Mouse (Mus musculus) frontal cortex, postnatal 10 days (tissue): ENCODE data around the gene Sema4c.
A peak's percentile ranks its signal among the peaks of the same experiment; 100 is the strongest.

Source experiments
- DNase-seq, 2 experiments: peaks; one replicate each; pipeline ENCODE4 v3.0.0; 2022; ENCODE audit warnings: low spot score in 2 of 2, mixed read lengths in 1 of 2

The Sema4c gene

DNA sequence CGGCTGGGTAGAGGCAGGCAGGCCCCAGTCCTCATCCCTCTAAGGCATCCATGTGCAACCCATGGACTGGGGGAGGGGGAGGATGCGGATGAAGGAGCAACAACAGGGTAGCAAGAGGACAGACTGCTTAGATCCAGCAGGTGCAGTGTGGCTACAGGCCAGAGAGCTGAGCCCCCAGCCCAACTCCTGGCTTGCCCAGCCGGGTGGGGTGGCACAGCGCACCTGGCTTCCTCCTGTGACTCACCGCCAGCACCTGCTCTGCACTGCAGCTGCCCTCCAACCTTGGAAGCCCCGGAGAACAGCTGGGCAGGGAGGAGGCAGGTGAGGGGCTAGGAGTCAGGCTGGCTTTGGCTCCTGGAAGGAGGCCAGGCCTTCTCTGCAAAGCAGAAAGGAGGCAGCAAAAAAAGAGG, 21.8 kb upstream of the Sema4c start:
- DNase-seq = no peak

DNA sequence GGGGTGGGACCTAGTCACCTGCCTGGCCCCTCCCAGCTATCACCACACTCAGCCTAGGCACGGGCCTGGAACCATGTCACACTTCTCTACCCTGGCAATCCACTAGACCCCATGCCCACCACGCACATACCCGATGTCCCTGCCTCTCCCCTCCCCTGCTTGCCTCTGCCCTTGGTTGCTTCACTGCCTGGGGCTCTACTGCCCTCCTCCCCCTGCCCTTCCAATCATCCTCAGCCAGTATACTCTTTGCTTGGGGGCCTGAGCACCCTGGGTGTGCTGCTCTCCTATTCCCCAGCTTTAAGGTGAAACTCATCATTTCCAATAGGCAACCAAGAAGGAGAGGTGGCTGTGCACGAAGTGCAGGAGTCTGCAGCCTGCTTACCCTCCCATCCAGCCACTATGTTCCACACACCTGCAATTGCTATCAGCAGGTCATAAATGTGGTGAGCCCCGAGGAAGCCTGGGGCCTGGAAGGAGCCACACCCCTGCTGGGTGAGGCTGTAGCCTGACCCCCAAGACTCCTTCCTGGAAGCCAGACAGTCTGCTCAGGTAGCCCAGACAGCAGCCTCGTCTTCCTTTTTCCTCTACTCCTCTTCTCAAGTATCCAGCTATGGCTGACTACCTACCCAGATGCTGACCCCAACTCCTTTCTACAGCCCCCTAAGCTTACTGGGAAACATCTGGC, 19.0 kb upstream of the Sema4c start:
- no peak for DNase-seq

- DNase-seq = no peak
These were observed 17.2 kb upstream of the Sema4c start for GRCm38 (mm10) chr1:36575347-36575746.

- DNase-seq = no peak
These were observed 16.2 kb upstream of the Sema4c start for GRCm38 (mm10) chr1:36574196-36574955.

GRCm38 (mm10) chr1:36573524-36573923, 15.4 kb upstream of the Sema4c start:
- no peak for DNase-seq

DNA sequence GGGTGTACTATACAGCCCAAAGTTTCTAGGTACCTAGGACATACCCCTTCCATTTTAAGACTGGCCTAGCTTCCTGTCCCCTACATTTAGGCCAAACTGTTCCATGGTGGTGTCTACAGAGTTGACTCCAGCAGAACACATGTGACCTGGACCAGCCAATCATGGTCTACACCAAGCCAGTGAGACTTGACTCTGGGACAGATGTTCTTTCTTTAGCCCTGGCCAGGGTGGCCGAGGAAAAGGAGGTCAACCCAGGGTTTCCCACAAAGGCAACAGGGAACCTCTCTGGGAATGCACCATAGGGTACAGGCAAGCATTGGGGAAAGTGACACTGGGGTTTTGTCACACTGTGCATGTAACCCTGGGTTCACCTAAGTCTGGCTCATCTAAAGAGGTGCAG, 14.6 kb upstream of the Sema4c start:
- no peak for DNase-seq

GRCm38 (mm10) chr1:36572140-36572700, 14.1 kb upstream of the Sema4c start:
- DNase-seq = no peak

- DNase-seq = no peak
These were observed 13.5 kb upstream of the Sema4c start for GRCm38 (mm10) chr1:36571627-36572026.

DNA sequence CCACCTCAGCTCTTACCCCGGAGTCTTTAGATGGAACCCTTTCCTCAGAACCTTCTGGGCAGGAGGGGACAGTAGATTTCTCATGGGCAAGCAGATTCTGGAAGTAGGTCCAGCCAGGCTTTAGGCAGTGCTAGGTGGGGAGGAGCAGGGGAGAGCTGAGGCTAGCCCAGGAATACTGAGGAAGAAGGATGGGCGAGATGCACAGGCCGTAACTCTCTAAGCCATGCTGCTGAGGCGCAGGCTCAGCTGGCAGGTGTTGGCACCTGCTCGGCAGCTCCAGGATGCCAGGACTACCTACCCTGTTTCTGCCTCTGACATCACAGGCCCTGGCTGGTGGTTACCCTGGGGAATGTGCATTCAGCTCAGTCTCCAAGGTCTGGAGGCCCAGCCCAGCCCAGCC, 12.2 kb upstream of the Sema4c start:
- no peak for DNase-seq

DNA sequence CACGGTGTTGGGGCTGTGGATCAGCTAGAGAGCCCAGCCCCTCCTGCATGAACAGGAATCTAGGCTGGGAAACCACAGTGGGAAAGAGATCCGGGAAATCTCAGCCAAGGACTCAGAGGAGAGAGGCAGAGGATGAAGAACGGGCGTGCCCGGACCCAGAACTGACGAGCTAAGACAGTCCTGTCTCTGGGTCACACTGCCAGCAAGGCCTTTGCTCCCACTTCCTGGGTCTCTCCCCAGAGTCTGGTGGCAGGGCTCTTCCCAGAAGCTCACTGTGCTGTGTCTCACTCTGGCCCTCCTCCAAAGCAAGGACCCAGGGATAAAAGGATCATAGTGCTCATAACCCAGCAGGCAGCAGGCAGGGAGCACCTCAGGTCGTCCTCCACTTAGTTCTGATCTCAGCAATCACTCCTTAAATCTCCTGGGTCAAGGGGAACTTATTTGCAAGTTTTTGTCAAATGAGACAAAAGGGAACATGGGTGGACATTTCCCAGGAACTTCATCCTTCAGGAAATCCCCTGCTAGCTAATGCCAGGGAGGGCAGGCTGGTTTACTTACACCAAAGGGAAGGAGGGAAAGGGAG, 11.6 kb upstream of the Sema4c start:
- no peak for DNase-seq

- no peak for DNase-seq
These were observed 10.6 kb upstream of the Sema4c start for GRCm38 (mm10) chr1:36568776-36569175.

GRCm38 (mm10) chr1:36567818-36568603, 9.9 kb upstream of the Sema4c start:
- DNase-seq = no peak

DNA sequence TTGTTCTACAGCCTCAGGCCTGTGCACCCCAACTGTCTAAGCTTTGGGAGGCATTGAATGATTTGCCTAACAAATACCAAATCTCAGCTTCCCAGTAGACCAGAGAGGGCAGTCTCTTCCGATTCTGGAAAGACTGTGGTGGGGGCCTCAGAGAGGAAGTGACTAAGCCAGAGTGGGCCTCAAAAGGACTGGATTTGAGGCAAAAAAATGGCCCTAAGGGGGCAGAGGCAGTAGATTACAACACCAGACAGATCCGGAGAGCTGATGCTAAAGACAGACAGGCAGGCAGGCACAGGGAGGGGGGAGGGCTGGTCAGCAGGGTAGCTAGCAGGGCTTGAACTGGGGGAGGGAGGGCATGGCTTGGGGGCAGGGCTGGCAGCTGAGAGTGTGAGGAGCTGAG, 8.3 kb upstream of the Sema4c start:
- DNase-seq = no peak

- no peak for DNase-seq
These were observed 6.0 kb upstream of the Sema4c start for GRCm38 (mm10) chr1:36564101-36564500.

- no peak for DNase-seq
These were observed 5.5 kb upstream of the Sema4c start for GRCm38 (mm10) chr1:36563632-36564031.

GRCm38 (mm10) chr1:36563197-36563596, 5.0 kb upstream of the Sema4c start:
- DNase-seq = no peak

GRCm38 (mm10) chr1:36562388-36562787, 4.2 kb upstream of the Sema4c start:
- no peak for DNase-seq

GRCm38 (mm10) chr1:36560903-36561302, 2.8 kb upstream of the Sema4c start:
- DNase-seq = no peak

- DNase-seq = no peak
These were observed 1.7 kb upstream of the Sema4c start for GRCm38 (mm10) chr1:36559888-36560287.

GRCm38 (mm10) chr1:36559256-36559655, 1.1 kb upstream of the Sema4c start:
- no peak for DNase-seq

GRCm38 (mm10) chr1:36557457-36558011, 615 bp downstream of the Sema4c start:
- peak in 1 of 2 experiments; percentile 81 for DNase-seq
